Mouse (Mus musculus) limb, embryonic 15.5 days (tissue): ENCODE data around the gene Ino80. TPM values are rescaled to one million over a fixed set of nuclear protein-coding genes. Genes with fewer than 3 reads are reported as not detected.
"Not testable (repeated sequence)": the region's sequence is repeated elsewhere in the genome, so short reads cannot be mapped to it uniquely, and the experiment has no call there.

Experiments
- ATAC-seq: fragments of 200-750 bp; cut with Nextera tagmentation; 2 replicates; pipeline ENCODE4 v1.8.0; 2017; ENCODE audit warnings: low read depth, moderate TSS enrichment; ENCODE audit not compliant: insufficient number of reproducible peaks, low FRiP score, low TSS enrichment
- H3K27ac ChIP-seq: fragments of 300-500 bp; sonication (generic); 2 replicates; pipeline ENCODE4 v1.5.1; 2015; ENCODE audit warnings: moderate library complexity, mild to moderate bottlenecking, inconsistent platforms
- H3K27me3 ChIP-seq: fragments of 300-500 bp; sonication (generic); 2 replicates; pipeline ENCODE4 v1.6.1; 2015; ENCODE audit warnings: inconsistent platforms
- H3K36me3 ChIP-seq: fragments of 300-500 bp; sonication (generic); 2 replicates; pipeline ENCODE4 v1.6.1; 2015; ENCODE audit warnings: inconsistent platforms
- H3K4me1 ChIP-seq: fragments of 300-500 bp; sonication (generic); 2 replicates; pipeline ENCODE4 v1.6.1; 2015; ENCODE audit warnings: inconsistent platforms
- H3K4me2 ChIP-seq: fragments of 300-500 bp; sonication (generic); 2 replicates; pipeline ENCODE4 v1.6.1; 2015; ENCODE audit warnings: mild to moderate bottlenecking, inconsistent platforms
- H3K4me3 ChIP-seq: fragments of 300-500 bp; sonication (generic); 2 replicates; pipeline ENCODE4 v1.5.1; 2015; ENCODE audit warnings: mild to moderate bottlenecking, inconsistent platforms
- H3K9ac ChIP-seq: fragments of 300-500 bp; sonication (generic); 2 replicates; pipeline ENCODE4 v1.6.1; 2015; ENCODE audit warnings: inconsistent platforms
- H3K9me3 ChIP-seq: fragments of 300-500 bp; sonication (generic); 2 replicates; pipeline ENCODE4 v1.6.1; 2016; ENCODE audit warnings: inconsistent platforms
- WGBS: fragments of 180-500 bp; shearing (Covaris S2); methylation state at CpG from one replicate; pipeline ENCODE4 v1.1.7; 2015; 5-methylcytosine and 5-hydroxymethylcytosine counted together
- polyA plus RNA-seq: library from polyadenylated mRNA; unstranded; fragments of >200 nt; fragmentation: Nextera tagmentation; extraction: Ambion mirVana; gene quantifications from 2 replicates; pipeline ENCODE4 v1.2.1, GENCODE M21; 2015

Ino80 gene
- 3.5 and 4.0 TPM in 2 replicates for polyA plus RNA-seq

DNA sequence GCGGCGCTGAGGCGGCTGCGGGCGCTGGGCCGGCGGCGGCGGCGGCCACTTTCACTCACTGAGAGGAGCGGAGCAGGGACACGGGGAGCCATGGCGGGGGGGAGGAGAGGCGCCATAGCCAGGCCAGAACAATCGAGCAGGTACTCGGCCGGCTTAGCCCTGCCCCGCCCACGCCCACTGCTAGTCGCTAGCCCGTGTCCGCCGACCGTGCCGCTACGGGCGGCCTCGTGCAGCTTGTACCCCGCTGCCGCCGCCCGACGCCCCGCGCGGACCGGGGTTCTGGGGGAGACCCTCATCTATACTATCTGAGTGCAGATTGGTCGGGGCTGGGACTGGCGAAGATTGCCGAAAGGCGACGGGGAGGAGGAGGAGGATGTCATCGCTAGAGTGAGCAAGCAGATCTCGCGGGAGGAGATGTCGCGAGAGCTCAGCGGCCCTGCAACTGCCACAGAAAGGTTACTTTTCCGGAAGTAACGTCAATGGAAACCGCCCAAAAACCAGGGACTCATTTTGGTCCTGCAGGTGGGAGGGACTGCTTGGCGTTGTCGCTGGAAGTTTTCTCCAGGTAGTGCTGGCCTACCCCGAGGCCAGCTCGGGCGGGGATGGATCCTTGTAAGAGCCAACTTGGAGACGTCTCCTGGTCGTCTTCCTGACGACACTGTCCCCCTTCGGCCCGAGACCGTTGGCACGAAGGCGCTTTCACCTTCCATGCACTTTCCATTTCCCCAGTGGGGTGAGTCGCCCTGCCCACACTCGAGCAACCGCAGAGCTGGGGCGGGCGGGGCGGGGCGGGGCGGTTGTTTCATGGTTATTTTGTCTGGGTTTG, at the start of gene Ino80:
Gene Ino80 (minus strand): TSS at position 117 of the 826 bp plus-strand sequence.
- WGBS = under 1% methylated on average over 63 of the region's 72 CpGs
- peak; percentile 96 for ATAC-seq

DNA sequence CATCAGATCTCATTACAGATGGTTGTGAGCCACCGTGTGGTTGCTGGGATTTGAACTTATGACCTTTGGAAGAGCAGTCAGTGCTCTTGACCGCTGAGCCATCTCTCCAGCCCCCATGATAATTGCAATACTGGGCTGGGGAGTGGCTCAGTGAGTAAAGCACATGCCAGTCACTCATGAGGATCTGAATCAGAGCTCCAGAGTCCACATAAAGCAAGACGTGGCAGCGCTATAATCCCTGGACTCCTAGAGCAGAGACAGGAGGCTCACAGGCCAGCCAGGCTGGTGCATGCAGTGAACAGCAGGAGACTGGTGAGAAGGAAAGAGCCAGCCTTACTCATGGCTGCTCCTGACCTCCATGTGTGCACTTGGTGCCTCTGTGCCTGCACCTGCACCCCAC, 47.9 kb upstream of the Ino80 start:
- H3K27me3 ChIP-seq = no peaks in the 10 kb centered on the region
- H3K27ac ChIP-seq = no peak overlapping the region
- H3K4me2 ChIP-seq = no peak overlapping the region
- H3K36me3 ChIP-seq = no peaks in the 10 kb centered on the region
- no peak overlapping the region for H3K4me3 ChIP-seq
- H3K4me1 ChIP-seq = no peaks in the 10 kb centered on the region
- H3K9me3 ChIP-seq = no peaks in the 10 kb centered on the region
- no peak for ATAC-seq
- 40% methylated on average over 4 of the region's 4 CpGs for WGBS
- no peak overlapping the region for H3K9ac ChIP-seq

More for the DNA sequence above, at the start of gene Ino80:
- Histone ChIP-seq H3K4me1 (peaks cover 5% of the 10 kb centered on the region; the same call in 1 of the 2 replicates), H3K27me3 (no peaks in the 10 kb centered on the region), H3K9me3 (no peaks in the 10 kb centered on the region), H3K9ac (peak within 1 kb of the TSS; percentile 99), H3K4me2 (peak within 1 kb of the TSS; percentile 59), H3K36me3 (no peaks in the 10 kb centered on the region), H3K4me3 (peak within 1 kb of the TSS; percentile 84), H3K27ac (peak within 1 kb of the TSS; percentile 99)

DNA sequence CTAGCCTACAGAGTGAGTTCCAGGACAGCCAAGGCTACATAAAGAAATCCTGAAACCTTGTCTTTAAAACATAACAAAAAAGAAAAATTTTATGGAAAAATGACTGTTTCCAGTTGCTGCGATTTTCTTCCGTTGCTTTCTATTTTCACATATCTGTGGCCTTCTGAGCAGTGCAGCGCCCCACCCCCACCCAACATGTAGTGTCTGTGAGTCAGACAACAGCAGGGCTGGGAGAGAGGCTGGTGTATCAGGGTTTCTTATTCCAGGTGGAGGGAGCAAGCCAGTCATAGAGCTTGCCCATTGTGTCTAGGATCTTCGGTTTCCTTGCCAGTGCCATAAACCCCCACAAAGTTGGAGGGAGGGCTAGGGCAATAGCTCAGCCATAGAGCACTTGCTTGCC, 46.3 kb upstream of the Ino80 start:
- no peaks in the 10 kb centered on the region for H3K9me3 ChIP-seq
- no peak overlapping the region for H3K9ac ChIP-seq
- ATAC-seq = no peak
- no peak overlapping the region for H3K4me2 ChIP-seq
- no peak overlapping the region for H3K27ac ChIP-seq
- no peak overlapping the region for H3K4me3 ChIP-seq
- 73% methylated on average over 4 of the region's 4 CpGs for WGBS
- no peaks in the 10 kb centered on the region for H3K4me1 ChIP-seq
- no peaks in the 10 kb centered on the region for H3K27me3 ChIP-seq
- H3K36me3 ChIP-seq = no peaks in the 10 kb centered on the region

- H3K9ac ChIP-seq = no peak overlapping the region
- H3K4me3 ChIP-seq = no peak overlapping the region
- no peak overlapping the region for H3K27ac ChIP-seq
- H3K4me2 ChIP-seq = no peak overlapping the region
- H3K36me3 ChIP-seq = no peaks in the 10 kb centered on the region
- 64% methylated on average over 7 of the region's 7 CpGs for WGBS
- H3K27me3 ChIP-seq = no peaks in the 10 kb centered on the region
- no peaks in the 10 kb centered on the region for H3K4me1 ChIP-seq
- no peaks in the 10 kb centered on the region for H3K9me3 ChIP-seq
- no peak for ATAC-seq
Measured at GRCm38 (mm10) chr2:119520550-119520949, 43.1 kb upstream of the Ino80 start.

DNA sequence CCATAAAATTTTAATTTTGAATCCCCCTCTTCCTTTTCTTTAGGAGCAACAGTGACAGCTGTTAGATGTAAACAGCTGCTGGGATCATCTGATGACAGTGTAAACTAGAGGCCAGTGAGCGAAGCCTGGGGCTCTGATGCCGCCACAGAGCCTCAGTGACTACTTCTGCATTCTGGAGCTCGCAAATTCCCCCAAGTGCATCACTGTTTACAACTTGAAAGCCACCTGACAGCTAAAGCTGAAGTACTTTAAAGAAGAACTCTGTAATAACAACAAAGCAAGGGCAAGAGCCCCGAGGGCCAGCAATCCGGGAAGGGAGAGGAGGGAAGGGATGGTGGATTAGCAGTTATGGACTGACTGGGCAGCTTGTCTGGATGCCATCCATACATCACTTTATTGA, 39.3 kb upstream of the Ino80 start:
- no peaks in the 10 kb centered on the region for H3K27me3 ChIP-seq
- H3K4me1 ChIP-seq = no peaks in the 10 kb centered on the region
- no peaks in the 10 kb centered on the region for H3K36me3 ChIP-seq
- WGBS = 21% methylated on average over 5 of the region's 5 CpGs
- ATAC-seq = no peak
- H3K4me3 ChIP-seq = no peak overlapping the region
- H3K27ac ChIP-seq = no peak overlapping the region
- no peak overlapping the region for H3K4me2 ChIP-seq
- no peaks in the 10 kb centered on the region for H3K9me3 ChIP-seq
- no peak overlapping the region for H3K9ac ChIP-seq

- Histone ChIP-seq H3K9ac (no peak overlapping the region), H3K4me2 (no peak overlapping the region), H3K27ac (no peak overlapping the region), H3K36me3 (no peaks in the 10 kb centered on the region), H3K4me1 (no peaks in the 10 kb centered on the region), H3K4me3 (no peak overlapping the region), H3K9me3 (no peaks in the 10 kb centered on the region), H3K27me3 (no peaks in the 10 kb centered on the region)
- 75% methylated on average over 3 of the region's 3 CpGs for WGBS
- no peak for ATAC-seq
Measured at GRCm38 (mm10) chr2:119514026-119514522, 36.6 kb upstream of the Ino80 start.

GRCm38 (mm10) chr2:119512292-119512691, 34.8 kb upstream of the Ino80 start:
- no peak overlapping the region for H3K27ac ChIP-seq
- H3K4me2 ChIP-seq = no peak overlapping the region
- H3K9me3 ChIP-seq = no peaks in the 10 kb centered on the region
- H3K9ac ChIP-seq = no peak overlapping the region
- H3K4me1 ChIP-seq = no peaks in the 10 kb centered on the region
- 83% methylated on average over 3 of the region's 3 CpGs for WGBS
- H3K27me3 ChIP-seq = no peaks in the 10 kb centered on the region
- no peaks in the 10 kb centered on the region for H3K36me3 ChIP-seq
- H3K4me3 ChIP-seq = no peak overlapping the region
- ATAC-seq = no peak

- H3K9ac ChIP-seq = no peak overlapping the region
- H3K27me3 ChIP-seq = no peaks in the 10 kb centered on the region
- H3K36me3 ChIP-seq = no peaks in the 10 kb centered on the region
- no peak overlapping the region for H3K4me3 ChIP-seq
- ATAC-seq = no peak
- WGBS = 69% methylated on average over 2 of the region's 2 CpGs
- H3K4me2 ChIP-seq = no peak overlapping the region
- H3K27ac ChIP-seq = no peak overlapping the region
- H3K9me3 ChIP-seq = no peaks in the 10 kb centered on the region
- no peaks in the 10 kb centered on the region for H3K4me1 ChIP-seq
Measured at GRCm38 (mm10) chr2:119510856-119511255, 33.4 kb upstream of the Ino80 start.

GRCm38 (mm10) chr2:119508518-119508917, 31.0 kb upstream of the Ino80 start:
- H3K4me1 ChIP-seq, ATAC-seq, H3K27ac ChIP-seq, H3K4me3 ChIP-seq, H3K9me3 ChIP-seq, H3K36me3 ChIP-seq, H3K27me3 ChIP-seq, H3K4me2 ChIP-seq, H3K9ac ChIP-seq: not testable (repeated sequence)
- WGBS = 55% methylated on average over 7 of the region's 7 CpGs

DNA sequence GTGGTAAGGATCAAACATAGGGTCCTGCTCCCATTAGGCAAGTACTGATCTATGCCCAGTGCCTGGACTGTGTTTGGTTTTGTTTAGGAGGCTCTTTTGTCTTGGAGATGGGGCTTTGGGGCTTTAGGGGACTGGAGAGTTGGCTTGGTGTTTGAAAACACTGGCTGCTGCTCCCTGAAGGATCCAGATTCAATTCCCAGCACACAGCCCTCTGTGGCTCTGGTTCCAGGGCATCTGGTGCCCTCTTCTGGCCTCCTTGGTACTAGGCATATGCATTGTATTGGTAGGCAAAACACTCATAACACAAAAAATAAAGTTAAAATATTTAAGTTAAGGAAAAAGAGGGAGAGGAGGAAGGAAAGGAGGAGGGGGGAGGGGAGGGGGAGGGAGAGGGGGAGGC, 29.6 kb upstream of the Ino80 start:
- Histone ChIP-seq H3K4me2 (no peak overlapping the region), H3K27me3 (no peaks in the 10 kb centered on the region), H3K4me3 (no peak overlapping the region), H3K9ac (no peak overlapping the region), H3K9me3 (no peaks in the 10 kb centered on the region), H3K4me1 (no peaks in the 10 kb centered on the region), H3K27ac (no peak overlapping the region), H3K36me3 (no peaks in the 10 kb centered on the region)
- ATAC-seq = no peak

DNA sequence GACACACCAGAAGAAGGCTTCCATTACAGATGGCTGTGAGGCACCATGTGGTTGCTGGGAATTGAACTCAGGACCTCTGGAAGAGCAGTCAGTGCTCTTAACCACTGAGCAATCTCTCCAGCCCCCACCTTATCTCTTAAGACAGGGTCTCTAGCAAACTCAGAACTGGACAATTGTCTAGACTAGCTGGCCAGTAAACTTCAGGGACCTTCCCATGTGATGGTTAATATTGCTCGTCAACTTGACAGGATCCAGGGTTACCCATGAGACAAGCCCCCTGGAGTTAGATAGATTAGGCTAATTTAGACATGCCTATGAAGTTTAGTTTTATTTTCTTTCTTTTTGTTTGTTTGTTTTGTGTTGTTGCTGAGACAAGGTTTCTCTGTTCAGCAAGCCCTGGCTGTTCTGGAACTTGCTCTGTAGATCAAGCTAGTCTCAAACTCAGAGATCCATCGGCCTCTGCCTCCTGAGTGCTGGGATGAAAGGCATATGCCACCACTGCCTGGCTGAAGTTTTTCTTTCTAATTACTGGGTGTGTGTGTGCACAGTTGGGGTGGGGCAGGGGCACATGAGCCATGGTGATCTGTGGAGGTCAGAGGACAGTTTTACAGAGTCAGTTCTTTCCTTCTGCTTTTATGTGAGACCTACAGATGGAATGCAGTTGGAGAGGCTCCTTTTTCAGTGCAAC, 23.6 kb upstream of the Ino80 start:
- Histone ChIP-seq H3K4me3 (no peak overlapping the region), H3K4me1 (no peaks in the 10 kb centered on the region), H3K27ac (no peak overlapping the region), H3K27me3 (no peaks in the 10 kb centered on the region), H3K9ac (no peak overlapping the region), H3K4me2 (no peak overlapping the region), H3K36me3 (no peaks in the 10 kb centered on the region), H3K9me3 (no peaks in the 10 kb centered on the region)
- 73% methylated on average over 2 of the region's 2 CpGs for WGBS
- ATAC-seq = no peak

GRCm38 (mm10) chr2:119498859-119499258, 21.4 kb upstream of the Ino80 start:
- Histone ChIP-seq H3K4me1 (no peaks in the 10 kb centered on the region), H3K27ac (no peak overlapping the region), H3K27me3 (no peaks in the 10 kb centered on the region), H3K36me3 (no peaks in the 10 kb centered on the region), H3K9me3 (no peaks in the 10 kb centered on the region), H3K4me2 (no peak overlapping the region), H3K9ac (no peak overlapping the region), H3K4me3 (no peak overlapping the region)
- ATAC-seq = no peak
- 75% methylated on average over 2 of the region's 2 CpGs for WGBS
